Mouse (Mus musculus): ENCODE measurements around the gene Ephb2.

The Ephb2 gene

GRCm38 (mm10) chr4:136835621-136836386, at the start of gene Ephb2:
Ephb2 (minus strand) TSS chr4:136835988.
- peak; percentile 84 for DNase-seq

GRCm38 (mm10) chr4:136878601-136879000, 42.8 kb upstream of the Ephb2 start:
- DNase-seq, result peak; percentile 46

GRCm38 (mm10) chr4:136878171-136878570, 42.4 kb upstream of the Ephb2 start:
- DNase-seq, result no peak

GRCm38 (mm10) chr4:136876971-136877370, 41.2 kb upstream of the Ephb2 start:
- peak; percentile 78 for DNase-seq

- no peak for DNase-seq
Measured at GRCm38 (mm10) chr4:136875012-136875411, 39.2 kb upstream of the Ephb2 start.

- no peak for DNase-seq
Measured at GRCm38 (mm10) chr4:136868371-136868770, 32.6 kb upstream of the Ephb2 start.

GRCm38 (mm10) chr4:136867690-136868345, 32.0 kb upstream of the Ephb2 start:
- DNase-seq, result no peak

GRCm38 (mm10) chr4:136865531-136865930, 29.7 kb upstream of the Ephb2 start:
- DNase-seq, result no peak

GRCm38 (mm10) chr4:136864751-136865470, 29.1 kb upstream of the Ephb2 start:
- no peak for DNase-seq

- DNase-seq, result no peak
Measured at GRCm38 (mm10) chr4:136863517-136863916, 27.7 kb upstream of the Ephb2 start.

- DNase-seq, result no peak
Measured at GRCm38 (mm10) chr4:136862411-136862810, 26.6 kb upstream of the Ephb2 start.

GRCm38 (mm10) chr4:136861806-136862205, 26.0 kb upstream of the Ephb2 start:
- no peak for DNase-seq

GRCm38 (mm10) chr4:136860022-136860421, 24.2 kb upstream of the Ephb2 start:
- no peak for DNase-seq

- peak; percentile 33 for DNase-seq
Measured at GRCm38 (mm10) chr4:136855081-136855480, 19.3 kb upstream of the Ephb2 start.

GRCm38 (mm10) chr4:136852989-136853388, 17.2 kb upstream of the Ephb2 start:
- DNase-seq, result no peak

GRCm38 (mm10) chr4:136852119-136852518, 16.3 kb upstream of the Ephb2 start:
- no peak for DNase-seq

- DNase-seq, result no peak
Measured at GRCm38 (mm10) chr4:136848565-136848964, 12.8 kb upstream of the Ephb2 start.

GRCm38 (mm10) chr4:136847166-136847565, 11.4 kb upstream of the Ephb2 start:
- no peak for DNase-seq

GRCm38 (mm10) chr4:136842802-136843201, 7.0 kb upstream of the Ephb2 start:
- DNase-seq, result no peak

- no peak for DNase-seq
Measured at GRCm38 (mm10) chr4:136842033-136842432, 6.2 kb upstream of the Ephb2 start.

GRCm38 (mm10) chr4:136841056-136841455, 5.3 kb upstream of the Ephb2 start:
- peak; percentile 91 for DNase-seq

- DNase-seq, result no peak
Measured at GRCm38 (mm10) chr4:136838462-136838861, 2.7 kb upstream of the Ephb2 start.

GRCm38 (mm10) chr4:136838026-136838425, 2.2 kb upstream of the Ephb2 start:
- no peak for DNase-seq

Measured in kidney, postnatal 10 days (tissue).